Mouse (Mus musculus): ENCODE data around the gene Rfx5. TPM values are rescaled to one million over a fixed set of nuclear protein-coding genes. Genes with fewer than 3 reads are reported as not detected.

The Rfx5 gene
- polyA plus RNA-seq, 1 experiment: 3.5 TPM

GRCm38 (mm10) chr3:94973620-94974019, 19.7 kb downstream of the Rfx5 start:
- H3ac ChIP-seq (ENCODE audit: control insufficient read depth, insufficient read length): no peak overlapping the region
- peaks cover 36% of the 10 kb centered on the region for H3K79me2 ChIP-seq (ENCODE audit: control insufficient read depth, insufficient read depth)
- TF ChIP-seq E2F4 (IDR thresholded peaks at IDR 0.05; ENCODE audit: insufficient read depth) (no peak), MYOG (IDR thresholded peaks at IDR 0.05; ENCODE audit: control insufficient read depth in 1 of 3, insufficient read depth in 1 of 3, insufficient read length in 2 of 3, low read depth in 2 of 3) (no peak), CEBPB (IDR thresholded peaks at IDR 0.05; ENCODE audit: insufficient read depth, poor library complexity, severe bottlenecking) (no peak), MYOD1 (IDR thresholded peaks at IDR 0.05; ENCODE audit: control insufficient read depth in 1 of 3, insufficient read length in 2 of 3, low read depth in 2 of 3) (no peak), TCF3 (IDR thresholded peaks at IDR 0.05; ENCODE audit: insufficient read length, low read depth) (no peak), SRF (IDR thresholded peaks at IDR 0.05; ENCODE audit: control insufficient read depth, insufficient read length, low read depth) (no peak), TCF12 (IDR thresholded peaks at IDR 0.05; ENCODE audit: insufficient read depth, poor library complexity, severe bottlenecking) (no peak), MAX (IDR thresholded peaks at IDR 0.05; ENCODE audit: low read depth) (no peak), USF1 (IDR thresholded peaks at IDR 0.05; ENCODE audit: low read depth) (no peak), REST (IDR thresholded peaks at IDR 0.05; ENCODE audit: insufficient read depth, insufficient read length) (no peak), POLR2A (IDR thresholded peaks at IDR 0.05; ENCODE audit: insufficient read length, low read depth) (no peak), POLR2AphosphoS2 (IDR thresholded peaks at IDR 0.05; ENCODE audit: insufficient read length, low read depth) (no peak)
- H3K4me2 ChIP-seq (ENCODE audit: low read depth): peak overlapping the region; percentile 94
- no peaks in the 10 kb centered on the region for H3K27me3 ChIP-seq (ENCODE audit: control insufficient read depth, insufficient read depth, insufficient read length)
- H3K4me3 ChIP-seq: peak overlapping the region; percentile 90
- H3K36me3 ChIP-seq (ENCODE audit: control insufficient read depth, insufficient read depth): no peaks in the 10 kb centered on the region

GRCm38 (mm10) chr3:94974026-94974527, 20.2 kb downstream of the Rfx5 start:
- Histone ChIP-seq H3ac (ENCODE audit: control insufficient read depth, insufficient read length) (peak overlapping the region; percentile 44), H3K36me3 (ENCODE audit: control insufficient read depth, insufficient read depth) (no peaks in the 10 kb centered on the region), H3K79me2 (ENCODE audit: control insufficient read depth, insufficient read depth) (peaks cover 41% of the 10 kb centered on the region), H3K27me3 (ENCODE audit: control insufficient read depth, insufficient read depth, insufficient read length) (no peaks in the 10 kb centered on the region), H3K4me2 (ENCODE audit: low read depth) (peak overlapping the region; percentile 94), H3K4me3 (peak overlapping the region; percentile 90)
- no peak for TF ChIP-seq MYOG (IDR thresholded peaks at IDR 0.05; ENCODE audit: control insufficient read depth in 1 of 3, insufficient read depth in 1 of 3, insufficient read length in 2 of 3, low read depth in 2 of 3)
- no peak for TF ChIP-seq POLR2A (IDR thresholded peaks at IDR 0.05; ENCODE audit: insufficient read length, low read depth)
- TF ChIP-seq TCF3 (IDR thresholded peaks at IDR 0.05; ENCODE audit: insufficient read length, low read depth): no peak
- no peak for TF ChIP-seq SRF (IDR thresholded peaks at IDR 0.05; ENCODE audit: control insufficient read depth, insufficient read length, low read depth)
- TF ChIP-seq CEBPB (IDR thresholded peaks at IDR 0.05; ENCODE audit: insufficient read depth, poor library complexity, severe bottlenecking): no peak
- no peak for TF ChIP-seq REST (IDR thresholded peaks at IDR 0.05; ENCODE audit: insufficient read depth, insufficient read length)
- TF ChIP-seq MAX (IDR thresholded peaks at IDR 0.05; ENCODE audit: low read depth): no peak
- TF ChIP-seq USF1 (IDR thresholded peaks at IDR 0.05; ENCODE audit: low read depth): no peak
- no peak for TF ChIP-seq E2F4 (IDR thresholded peaks at IDR 0.05; ENCODE audit: insufficient read depth)
- TF ChIP-seq TCF12 (IDR thresholded peaks at IDR 0.05; ENCODE audit: insufficient read depth, poor library complexity, severe bottlenecking): no peak
- TF ChIP-seq POLR2AphosphoS2 (IDR thresholded peaks at IDR 0.05; ENCODE audit: insufficient read length, low read depth): no peak
- no peak for TF ChIP-seq MYOD1 (IDR thresholded peaks at IDR 0.05; ENCODE audit: control insufficient read depth in 1 of 3, insufficient read length in 2 of 3, low read depth in 2 of 3)

GRCm38 (mm10) chr3:94974528-94975422, 20.9 kb downstream of the Rfx5 start, which contains the start of gene Pi4kb:
TSS of gene Pi4kb (plus strand) at chr3:94974731.
- H3K79me2 ChIP-seq (ENCODE audit: control insufficient read depth, insufficient read depth): peaks cover 47% of the 10 kb centered on the region
- peak within 1 kb of the TSS; percentile 44 for H3ac ChIP-seq (ENCODE audit: control insufficient read depth, insufficient read length)
- no peaks in the 10 kb centered on the region for H3K36me3 ChIP-seq (ENCODE audit: control insufficient read depth, insufficient read depth)
- peak within 1 kb of the TSS; percentile 99 for H3K4me2 ChIP-seq (ENCODE audit: low read depth)
- H3K27me3 ChIP-seq (ENCODE audit: control insufficient read depth, insufficient read depth, insufficient read length): no peaks in the 10 kb centered on the region
- TF ChIP-seq SRF (IDR thresholded peaks at IDR 0.05; ENCODE audit: control insufficient read depth, insufficient read length, low read depth) (no peak), MYOG (IDR thresholded peaks at IDR 0.05; ENCODE audit: control insufficient read depth in 1 of 3, insufficient read depth in 1 of 3, insufficient read length in 2 of 3, low read depth in 2 of 3) (peak in 2 of 3 experiments; percentile 17 to 22), POLR2A (IDR thresholded peaks at IDR 0.05; ENCODE audit: insufficient read length, low read depth) (peak; percentile 70), MYOD1 (IDR thresholded peaks at IDR 0.05; ENCODE audit: control insufficient read depth in 1 of 3, insufficient read length in 2 of 3, low read depth in 2 of 3) (peak in 2 of 3 experiments; percentile 23 to 47), POLR2AphosphoS2 (IDR thresholded peaks at IDR 0.05; ENCODE audit: insufficient read length, low read depth) (peak; percentile 68), MAX (IDR thresholded peaks at IDR 0.05; ENCODE audit: low read depth) (peak; percentile 95), USF1 (IDR thresholded peaks at IDR 0.05; ENCODE audit: low read depth) (no peak), E2F4 (IDR thresholded peaks at IDR 0.05; ENCODE audit: insufficient read depth) (no peak)
- peak within 1 kb of the TSS; percentile 90 for H3K4me3 ChIP-seq

GRCm38 (mm10) chr3:94984312-94984711, 30.4 kb downstream of the Rfx5 start:
- no peak overlapping the region for H3ac ChIP-seq (ENCODE audit: control insufficient read depth, insufficient read length)
- H3K4me2 ChIP-seq (ENCODE audit: low read depth): no peak overlapping the region
- peaks cover 9% of the 10 kb centered on the region for H3K36me3 ChIP-seq (ENCODE audit: control insufficient read depth, insufficient read depth)
- no peak overlapping the region for H3K4me3 ChIP-seq
- peaks cover 22% of the 10 kb centered on the region for H3K79me2 ChIP-seq (ENCODE audit: control insufficient read depth, insufficient read depth)
- TF ChIP-seq REST (IDR thresholded peaks at IDR 0.05; ENCODE audit: insufficient read depth, insufficient read length) (no peak), USF1 (IDR thresholded peaks at IDR 0.05; ENCODE audit: low read depth) (no peak), MYOG (IDR thresholded peaks at IDR 0.05; ENCODE audit: control insufficient read depth in 1 of 3, insufficient read depth in 1 of 3, insufficient read length in 2 of 3, low read depth in 2 of 3) (no peak), MAX (IDR thresholded peaks at IDR 0.05; ENCODE audit: low read depth) (no peak), MYOD1 (IDR thresholded peaks at IDR 0.05; ENCODE audit: control insufficient read depth in 1 of 3, insufficient read length in 2 of 3, low read depth in 2 of 3) (no peak), TCF12 (IDR thresholded peaks at IDR 0.05; ENCODE audit: insufficient read depth, poor library complexity, severe bottlenecking) (no peak), POLR2A (IDR thresholded peaks at IDR 0.05; ENCODE audit: insufficient read length, low read depth) (no peak), TCF3 (IDR thresholded peaks at IDR 0.05; ENCODE audit: insufficient read length, low read depth) (no peak), CEBPB (IDR thresholded peaks at IDR 0.05; ENCODE audit: insufficient read depth, poor library complexity, severe bottlenecking) (no peak), E2F4 (IDR thresholded peaks at IDR 0.05; ENCODE audit: insufficient read depth) (no peak), SRF (IDR thresholded peaks at IDR 0.05; ENCODE audit: control insufficient read depth, insufficient read length, low read depth) (no peak), POLR2AphosphoS2 (IDR thresholded peaks at IDR 0.05; ENCODE audit: insufficient read length, low read depth) (no peak)
- H3K27me3 ChIP-seq (ENCODE audit: control insufficient read depth, insufficient read depth, insufficient read length): no peaks in the 10 kb centered on the region

Data from myocyte (in vitro differentiated cells).